Mouse (Mus musculus) layer of hippocampus, adult 11-12 months (tissue): ENCODE measurements around the gene Ksr2.

Experiments used
- DNase-seq: peaks from one replicate; pipeline ENCODE4 v3.0.0; 2022; ENCODE audit warnings: low spot score

The Ksr2 gene

DNA sequence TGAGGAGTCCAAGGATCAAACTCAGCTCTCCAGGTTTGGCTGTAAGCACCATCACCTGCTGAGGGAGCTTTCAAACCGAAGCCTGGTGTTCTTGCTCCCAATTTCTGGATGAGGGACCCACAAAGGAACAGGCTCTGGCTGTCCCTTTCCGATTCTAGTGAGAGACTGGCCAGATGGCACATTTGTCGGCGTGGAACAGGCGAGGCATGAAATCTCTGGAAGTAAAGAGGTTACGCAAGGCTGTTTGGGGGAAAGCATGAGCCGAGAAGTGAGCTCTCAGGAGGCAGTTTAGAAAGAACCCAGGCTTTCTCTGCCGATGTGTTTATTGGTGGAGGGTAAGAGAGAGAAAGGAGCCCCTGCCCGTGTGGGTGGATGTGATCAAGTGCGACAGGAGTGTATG lies 109.2 kb downstream of the Ksr2 start:
- no peak for DNase-seq

DNA sequence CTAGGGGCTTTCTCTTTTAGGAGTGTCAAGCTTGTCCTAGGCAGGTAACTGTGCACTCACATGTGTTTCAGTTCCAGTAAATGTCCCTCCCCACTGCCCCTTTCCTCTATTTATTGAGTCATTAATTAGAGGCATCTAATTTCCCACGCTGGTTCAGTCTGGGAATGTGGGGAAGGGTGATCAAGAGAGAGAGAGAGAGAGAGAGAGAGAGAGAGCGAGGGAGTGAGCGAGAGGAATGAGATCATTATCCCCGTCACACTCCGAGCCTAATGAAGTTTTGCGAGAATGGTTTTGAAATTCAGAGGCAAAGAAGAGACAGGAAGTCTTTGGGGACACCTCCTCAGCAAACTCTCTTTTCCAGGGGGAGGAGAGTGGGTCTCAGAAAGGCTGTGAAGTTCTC lies 117.2 kb downstream of the Ksr2 start:
- DNase-seq = no peak

DNA sequence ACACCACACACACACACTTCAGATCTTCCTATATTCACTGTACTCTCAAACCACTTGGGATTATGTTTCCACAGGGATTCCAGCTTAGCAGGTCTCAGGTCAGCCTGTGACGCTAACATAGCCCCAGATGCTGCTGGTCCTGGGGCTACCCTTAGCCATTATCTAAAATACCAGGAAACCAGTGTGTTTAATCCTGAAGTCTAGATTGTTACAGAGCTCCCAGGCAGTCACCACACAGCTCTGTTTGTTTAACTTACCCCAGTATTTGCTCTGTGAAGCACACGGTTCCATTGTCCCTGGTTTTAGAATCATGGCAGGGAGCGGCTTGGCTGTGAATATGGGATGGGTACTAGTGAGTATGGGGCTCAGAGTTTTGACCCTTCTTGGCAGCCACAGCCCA lies 125.4 kb downstream of the Ksr2 start:
- no peak for DNase-seq

DNA sequence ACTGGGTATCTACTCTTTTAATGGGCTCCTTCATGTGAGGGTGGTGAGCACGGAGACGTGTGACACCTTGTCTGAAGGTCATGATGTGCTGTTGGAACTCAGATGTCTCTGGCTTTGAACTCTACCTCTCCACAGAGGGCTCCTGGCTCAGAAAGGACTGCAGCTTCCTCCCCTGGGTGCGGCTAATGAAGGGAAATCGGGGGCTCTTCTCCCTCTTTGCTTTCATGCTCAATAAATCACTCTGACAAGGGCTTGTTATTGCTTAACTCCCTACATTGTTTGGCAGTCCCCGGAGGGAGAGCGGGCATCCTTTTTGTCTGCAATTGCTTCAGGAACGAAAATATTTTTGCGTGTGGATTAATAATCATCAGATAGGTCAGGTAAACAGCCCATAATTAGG lies 127.9 kb downstream of the Ksr2 start:
- no peak for DNase-seq

DNA sequence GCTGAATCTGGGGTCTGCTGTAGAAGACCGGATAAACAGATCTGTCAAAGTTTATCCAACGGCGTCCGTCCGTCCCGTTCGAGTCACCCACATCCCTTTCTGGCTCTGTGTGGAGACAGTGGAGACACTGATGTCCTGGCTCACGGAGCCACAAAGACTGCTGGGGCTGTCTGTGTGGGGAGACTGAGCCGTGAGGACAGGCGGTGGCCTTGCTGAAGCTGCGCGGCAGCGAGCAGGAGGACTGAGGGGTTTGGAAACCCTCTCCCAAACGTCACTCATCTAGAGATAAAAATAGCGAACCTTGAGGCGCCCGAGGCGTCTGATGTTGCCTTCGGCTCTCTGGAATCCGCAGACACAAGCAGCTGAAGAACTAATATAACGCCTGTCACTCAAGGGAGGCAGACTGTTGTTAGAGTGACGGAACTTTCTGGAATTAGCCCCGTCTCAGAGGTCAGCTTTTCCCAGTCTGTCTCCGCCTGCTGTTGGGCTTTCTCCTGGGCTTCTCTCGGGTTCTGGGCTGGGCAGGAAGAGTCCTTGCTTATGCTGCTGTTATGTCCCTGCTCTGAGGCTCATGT lies 133.0 kb downstream of the Ksr2 start:
- DNase-seq = no peak

DNA sequence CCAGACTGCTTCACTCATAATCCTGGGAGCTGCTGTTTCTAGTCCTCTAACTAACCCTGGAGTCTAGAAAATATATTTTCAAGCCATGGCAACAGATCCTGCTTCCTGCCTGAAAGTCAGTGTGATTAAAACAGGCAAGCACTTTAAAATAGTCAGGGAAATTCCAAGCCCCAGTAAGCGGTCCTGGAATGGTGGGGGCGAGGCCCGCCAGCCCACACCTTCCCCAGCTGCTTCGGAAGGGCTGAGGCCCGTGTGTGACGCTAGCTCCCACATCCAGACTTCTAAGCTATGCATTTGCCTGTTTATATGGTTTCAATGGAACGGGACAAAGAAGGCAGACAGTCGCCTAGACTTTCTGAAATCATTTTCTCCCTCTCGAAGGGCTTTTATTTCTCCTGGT lies 137.2 kb downstream of the Ksr2 start:
- DNase-seq = no peak

DNA sequence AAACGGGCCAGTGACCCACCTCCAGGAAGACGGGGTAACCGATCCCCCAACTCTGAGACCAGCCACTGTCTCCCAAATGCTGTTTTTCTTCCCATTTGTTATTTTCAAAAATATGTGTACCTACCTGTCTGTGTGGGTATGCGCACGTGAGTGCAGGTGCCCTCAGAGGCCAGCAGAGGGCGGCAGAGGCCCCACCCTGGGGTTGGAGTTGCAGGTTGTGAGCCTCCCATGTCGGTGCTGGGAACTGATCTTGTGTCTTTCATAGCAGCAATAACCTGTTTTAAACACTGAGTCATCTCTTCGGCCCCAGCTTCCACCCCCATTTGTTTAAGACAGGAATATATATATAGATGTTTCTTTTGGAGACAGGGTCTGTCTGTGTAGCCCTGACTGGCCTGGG lies 138.3 kb downstream of the Ksr2 start:
- DNase-seq = no peak

DNA sequence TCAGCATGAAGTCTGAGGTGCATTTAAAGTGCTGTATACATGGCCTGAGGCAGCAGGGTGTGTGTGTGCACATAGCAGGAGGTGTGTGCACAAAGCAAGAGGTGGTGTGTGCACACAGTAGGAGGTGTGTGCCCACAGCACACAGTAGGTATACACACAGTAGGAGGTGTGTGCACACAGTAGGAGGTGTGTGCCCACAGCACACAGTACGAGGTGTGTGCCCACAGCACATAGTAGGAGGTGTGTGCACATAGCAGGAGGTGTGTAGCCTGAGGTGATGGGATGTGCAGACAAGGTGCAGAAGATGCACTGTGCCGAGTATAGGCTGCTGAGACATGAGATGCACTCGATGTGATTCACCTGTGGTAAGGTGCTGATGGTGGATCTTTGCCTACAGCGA lies 140.7 kb downstream of the Ksr2 start:
- DNase-seq = no peak

DNA sequence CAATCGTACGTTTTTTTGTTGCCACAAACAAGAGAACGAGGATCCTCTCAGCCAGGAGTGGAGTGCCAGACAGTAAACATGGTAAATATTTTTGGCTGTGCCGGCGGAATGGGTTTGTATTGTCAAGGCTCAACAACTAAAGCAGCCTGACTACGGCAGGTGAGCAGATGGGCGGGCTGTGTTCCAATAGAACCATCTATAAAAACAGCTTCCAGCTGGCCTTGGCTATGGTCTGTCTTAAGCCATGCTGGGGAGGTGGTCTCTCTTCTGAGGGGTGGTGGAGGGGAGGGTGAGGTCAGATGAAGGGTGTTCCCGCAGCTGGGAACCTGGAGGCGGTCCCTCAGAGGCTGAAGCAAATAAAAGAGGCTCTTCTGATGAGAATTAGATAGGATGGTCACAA lies 142.8 kb downstream of the Ksr2 start:
- DNase-seq = no peak

DNA sequence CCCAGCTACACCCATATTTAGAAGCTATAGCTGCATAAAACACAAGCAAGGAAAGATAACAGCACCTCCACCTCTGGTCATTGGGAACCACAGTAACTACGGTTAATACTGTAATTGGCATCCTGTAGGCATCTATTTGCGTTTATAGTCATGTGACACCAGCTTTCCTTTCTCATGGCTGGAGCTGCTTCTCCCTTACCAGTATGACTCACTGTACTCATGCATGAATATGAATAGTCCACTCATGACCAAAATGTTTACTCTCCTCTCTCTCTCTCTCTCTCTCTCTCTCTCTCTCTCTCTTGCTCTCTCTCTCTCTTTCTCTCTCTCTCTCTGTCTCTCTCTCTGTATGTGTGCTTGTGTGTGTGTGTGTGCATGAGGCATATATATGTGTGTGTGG lies 147.3 kb downstream of the Ksr2 start:
- DNase-seq = no peak

DNA sequence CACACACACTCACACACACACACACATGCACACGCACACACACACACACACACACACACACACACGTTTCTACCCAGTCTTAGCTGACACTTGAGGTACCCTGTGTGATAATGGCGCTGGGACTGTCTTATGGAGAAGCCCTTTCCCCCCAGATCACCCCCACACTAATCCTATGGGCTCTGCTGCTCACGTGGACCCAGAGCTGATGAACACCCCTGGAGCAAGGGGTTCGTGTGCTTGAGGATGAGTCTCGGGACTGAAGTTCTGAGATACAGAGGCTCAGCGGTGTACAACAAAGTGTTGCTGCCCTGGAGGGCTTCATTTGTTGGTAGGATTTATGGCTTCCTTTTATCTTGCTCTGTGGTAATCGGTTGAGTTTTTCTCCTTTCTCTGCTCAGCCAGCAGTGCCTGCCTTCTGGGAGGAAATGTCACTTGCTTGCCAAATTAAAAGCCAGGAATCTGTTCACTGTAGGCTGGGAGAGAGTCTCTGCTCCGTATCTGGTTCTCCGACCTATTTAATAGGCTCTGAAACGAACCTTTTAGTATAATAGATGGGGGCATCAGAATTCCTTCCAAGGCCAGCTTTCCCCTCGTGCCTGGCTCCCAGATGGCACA lies 152.4 kb downstream of the Ksr2 start:
- DNase-seq = peak; percentile 34

DNA sequence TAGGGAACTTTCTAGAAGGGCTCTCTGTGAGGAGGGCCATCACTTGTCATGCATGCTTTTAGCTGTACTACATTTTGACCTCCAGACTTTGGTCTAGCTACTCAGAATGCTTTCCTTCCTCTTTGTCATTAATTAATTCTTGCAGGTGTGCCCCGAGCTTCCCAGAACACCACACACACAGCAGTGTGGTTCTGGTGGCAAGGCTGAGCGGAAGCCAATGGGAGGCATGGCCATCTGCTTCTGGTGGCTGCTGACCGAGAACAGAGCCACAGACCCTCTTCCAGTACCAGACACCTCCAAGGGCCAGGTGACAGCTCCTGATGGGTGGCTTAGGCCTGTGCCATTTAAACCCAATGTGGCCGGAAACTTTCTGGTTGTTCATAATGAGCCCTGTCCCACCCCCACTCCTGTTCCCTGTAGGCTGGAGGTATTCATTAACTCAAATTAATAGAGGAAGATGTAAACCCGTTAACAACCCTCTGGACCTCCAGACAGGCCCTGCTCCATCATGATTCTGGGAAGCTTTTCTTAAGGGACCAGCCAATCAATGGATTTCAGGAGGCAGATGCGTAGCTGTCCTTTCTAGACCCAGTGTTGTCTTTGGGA lies 155.5 kb downstream of the Ksr2 start:
- no peak for DNase-seq

DNA sequence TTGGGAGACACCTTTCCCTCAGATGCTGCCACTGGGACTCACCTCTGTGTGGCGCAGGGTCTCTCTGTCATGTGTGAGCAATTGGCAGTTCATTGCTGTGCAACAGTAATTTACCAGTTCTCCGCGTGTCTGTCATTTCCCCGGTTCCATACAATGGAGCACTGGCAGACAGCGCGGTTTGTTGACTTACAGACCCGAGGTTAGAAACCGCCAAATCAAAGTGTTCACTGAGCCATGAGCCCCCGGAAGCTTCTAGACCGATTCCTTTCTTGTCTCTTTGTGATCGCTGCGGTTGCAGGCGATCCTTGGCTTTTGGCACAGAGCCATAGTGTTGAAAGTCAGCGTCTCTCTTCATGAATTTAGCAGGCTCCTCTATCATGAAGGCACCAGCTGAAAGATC lies 158.6 kb downstream of the Ksr2 start:
- no peak for DNase-seq

DNA sequence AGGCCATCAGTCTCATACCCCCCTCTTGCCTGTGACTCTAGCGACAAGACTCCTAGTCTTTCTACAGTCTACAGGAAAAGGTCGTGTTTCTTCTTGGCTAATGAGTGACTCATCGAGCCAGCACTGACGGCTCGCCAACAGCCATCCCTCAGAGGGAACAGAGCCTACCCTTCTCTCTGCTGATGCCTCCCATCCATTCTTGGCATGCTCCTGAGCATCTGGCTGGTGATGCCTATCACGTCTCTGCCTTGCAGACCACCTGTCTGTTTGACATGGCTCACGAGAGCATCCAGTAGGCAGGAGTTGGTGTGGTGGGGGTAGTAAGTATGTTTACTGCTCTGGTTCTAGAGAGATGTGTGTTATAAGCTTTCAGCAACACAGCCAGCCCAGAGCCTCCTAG lies 161.1 kb downstream of the Ksr2 start:
- DNase-seq = peak; percentile 54

DNA sequence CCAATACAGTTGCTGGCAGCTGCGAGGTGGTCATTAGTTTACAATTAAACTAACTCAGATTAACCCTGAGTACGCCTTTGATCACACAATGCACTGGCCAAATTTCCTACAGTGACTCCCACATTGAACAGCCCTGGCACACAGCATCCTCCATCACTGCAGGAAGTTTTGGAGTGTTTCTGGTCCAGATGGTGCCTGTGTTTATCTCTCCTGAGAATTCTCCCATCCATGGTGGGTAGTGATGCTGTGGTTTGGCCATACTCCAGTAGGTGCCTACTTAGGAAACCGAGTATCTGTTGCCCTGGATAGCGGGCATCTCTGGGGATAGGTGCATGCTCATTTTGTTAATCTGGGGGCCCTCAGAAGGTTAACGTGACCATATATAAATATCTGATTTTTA lies 163.8 kb downstream of the Ksr2 start:
- DNase-seq = peak; percentile 65

DNA sequence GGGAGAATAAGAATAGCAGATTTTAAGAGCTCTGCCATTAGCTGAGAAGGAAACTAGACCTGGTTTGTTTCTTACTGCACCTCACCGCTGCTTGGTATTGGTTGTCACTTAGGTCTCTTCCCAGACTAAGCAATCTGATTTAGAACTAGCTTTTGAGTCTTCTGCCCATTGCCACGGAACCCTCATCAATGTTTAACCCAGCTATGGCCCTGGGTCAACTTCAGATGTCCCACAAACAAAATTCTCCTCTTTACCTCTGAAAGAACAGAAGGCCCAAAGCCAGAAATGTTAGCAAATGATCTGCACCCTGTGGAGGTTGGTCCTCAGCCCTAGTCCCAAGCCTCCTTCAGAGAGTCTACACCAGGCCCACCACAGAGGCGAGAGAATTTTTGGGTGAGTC lies 167.9 kb downstream of the Ksr2 start:
- DNase-seq = no peak

DNA sequence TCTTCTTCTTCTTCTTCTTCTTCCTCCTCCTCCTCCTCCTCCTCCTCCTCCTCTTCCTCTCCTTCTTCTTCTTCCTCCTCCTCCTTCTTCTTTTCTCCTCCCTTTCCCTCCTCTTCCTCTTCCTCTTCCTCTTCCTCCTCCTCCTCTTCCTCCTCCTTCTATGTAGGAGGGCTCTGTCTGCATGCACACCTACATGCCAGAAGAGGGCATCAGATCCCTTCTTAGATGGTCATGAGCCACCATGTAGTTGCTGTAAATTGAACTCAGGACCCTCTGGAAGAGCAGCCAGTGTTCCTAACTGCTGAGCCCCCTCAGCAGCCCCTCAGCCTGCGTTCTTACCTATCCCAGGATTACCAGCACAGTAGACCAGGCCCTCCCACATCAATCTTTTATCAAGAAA lies 170.6 kb downstream of the Ksr2 start:
- no peak for DNase-seq

DNA sequence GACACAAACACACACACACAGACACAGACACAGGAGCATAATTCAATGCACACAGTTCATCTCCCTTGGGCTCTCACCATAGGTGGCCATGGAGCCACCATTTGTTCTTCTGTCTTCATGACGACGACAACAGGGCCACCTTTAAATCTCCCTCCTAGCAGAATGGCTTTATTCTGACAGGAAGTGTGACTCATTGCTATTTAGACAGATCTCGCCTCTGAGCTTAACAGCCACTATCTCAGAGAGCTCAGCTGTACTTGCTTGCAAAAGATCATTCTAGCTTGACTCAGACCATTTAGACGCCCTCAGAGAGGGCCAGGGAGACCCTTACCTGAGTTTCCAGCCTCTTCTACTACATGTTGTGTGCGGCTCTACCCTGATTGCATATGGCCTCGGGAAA lies 175.5 kb downstream of the Ksr2 start:
- no peak for DNase-seq

DNA sequence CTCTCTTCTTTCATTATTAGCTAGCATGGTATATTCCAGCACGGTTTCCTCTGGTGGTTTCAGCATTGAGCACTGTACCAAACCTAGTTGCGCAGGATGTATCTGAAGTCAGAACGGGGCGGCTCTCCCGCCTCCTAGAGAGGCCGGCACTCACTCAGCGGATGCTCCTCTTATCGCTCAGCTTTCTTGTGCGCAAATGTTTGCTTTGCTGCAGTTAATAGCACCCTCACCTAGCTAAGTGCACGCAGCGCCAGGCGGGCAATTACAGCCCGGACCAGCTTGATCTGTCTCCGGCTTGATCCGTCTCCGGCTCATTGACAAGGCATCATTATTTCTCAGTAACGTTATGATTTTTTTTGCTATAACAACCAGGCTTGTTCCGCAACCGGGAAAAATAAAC lies 179.5 kb downstream of the Ksr2 start:
- DNase-seq = no peak

DNA sequence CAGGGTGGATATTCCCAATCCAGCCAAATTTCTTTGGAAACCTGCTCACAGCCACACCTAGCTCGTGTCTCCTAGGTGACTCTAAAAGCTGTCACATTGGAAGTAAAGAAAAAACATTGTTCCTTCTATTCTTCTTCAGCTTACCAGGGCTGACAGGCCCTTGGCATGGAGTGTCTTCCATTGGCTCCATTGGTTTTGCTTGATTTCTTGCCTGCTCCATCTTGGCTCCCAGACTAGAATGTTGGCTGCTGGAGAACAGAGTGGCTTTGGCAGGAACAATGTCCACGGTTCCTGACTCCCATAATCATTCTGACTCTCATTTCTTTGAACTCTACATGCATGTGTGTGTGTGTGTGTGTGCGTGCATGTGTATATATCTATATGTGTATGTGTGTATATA lies 183.0 kb downstream of the Ksr2 start:
- no peak for DNase-seq

DNA sequence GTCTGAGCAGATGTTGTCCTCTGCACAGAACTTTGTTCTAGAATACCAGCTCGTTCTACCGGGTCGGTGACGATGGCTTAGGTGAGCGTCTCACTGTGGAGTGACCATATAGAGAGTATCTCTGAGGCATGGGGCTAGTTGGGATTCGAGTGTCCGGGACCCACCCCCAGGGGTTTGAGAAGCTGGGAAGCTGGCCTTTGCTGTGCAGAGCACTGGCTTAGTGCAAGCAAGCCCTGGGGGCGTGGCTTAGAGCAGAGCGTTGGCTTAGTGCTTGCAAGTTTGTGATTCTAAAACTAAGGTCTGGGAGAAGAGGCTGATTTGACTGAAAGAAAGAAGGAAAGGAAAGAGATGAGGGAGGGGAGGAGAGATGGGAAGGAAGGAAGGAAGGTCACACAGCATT lies 188.2 kb downstream of the Ksr2 start:
- no peak for DNase-seq

DNA sequence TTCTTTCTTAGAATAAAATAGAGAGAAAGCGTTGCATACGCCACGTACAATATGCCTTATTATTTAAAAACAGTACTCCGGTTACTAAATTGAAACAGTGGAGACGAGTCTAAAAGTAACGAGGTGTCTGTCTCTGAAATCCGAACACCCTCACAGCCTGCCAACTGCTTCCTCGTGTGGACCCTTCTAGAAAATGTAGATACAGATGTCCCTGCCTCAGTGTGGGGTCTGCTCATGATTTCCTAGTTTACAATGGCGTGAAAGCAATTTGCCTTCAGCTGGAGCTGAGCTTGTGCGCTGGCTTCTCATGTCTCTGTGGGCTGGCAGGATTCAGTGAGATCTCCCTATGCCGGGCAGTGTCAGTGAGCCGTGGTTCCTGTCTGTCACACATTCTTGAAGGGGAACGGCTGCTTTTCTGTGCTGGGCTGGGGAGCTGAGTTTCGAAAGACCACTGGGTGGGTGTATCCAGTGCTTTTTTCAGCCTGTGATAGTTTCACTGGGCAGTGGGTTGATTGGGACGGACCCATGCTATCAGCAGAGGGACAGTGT lies 194.0 kb downstream of the Ksr2 start:
- no peak for DNase-seq

DNA sequence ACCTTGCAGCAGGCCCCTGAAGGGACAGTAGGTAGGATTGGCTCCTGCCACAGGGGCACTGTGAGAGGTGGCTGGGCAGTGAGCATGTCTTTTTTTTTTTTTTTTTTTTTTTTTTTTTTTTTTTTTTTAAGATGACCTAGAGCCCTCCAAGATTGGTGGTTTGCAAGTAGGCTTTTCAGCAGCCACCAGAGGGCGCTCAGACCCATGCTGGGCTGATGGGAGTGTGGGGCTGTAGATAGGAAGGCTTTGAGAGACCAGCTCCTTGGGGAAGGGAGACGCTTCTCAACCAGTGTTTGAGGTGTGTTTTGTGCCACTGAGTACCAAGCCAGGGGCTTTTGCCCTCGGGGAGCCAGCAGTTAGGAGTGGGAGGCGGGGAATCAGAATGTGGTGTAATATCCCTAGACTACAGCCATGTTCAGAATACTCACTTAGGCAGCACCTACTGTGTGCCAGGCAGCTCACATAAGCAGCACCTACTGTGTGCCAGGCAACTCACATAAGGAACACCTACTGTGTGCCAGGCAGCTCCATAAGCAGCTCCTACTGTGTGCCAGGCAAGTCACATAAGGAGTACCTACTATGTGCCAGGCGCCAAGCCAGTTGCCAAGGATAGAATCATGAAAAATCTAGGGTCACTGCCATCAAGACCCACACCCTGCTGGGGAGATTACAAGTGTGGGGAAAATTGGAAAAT lies 200.7 kb downstream of the Ksr2 start:
- peak; percentile 50 for DNase-seq
